Mouse (Mus musculus): ENCODE data around the gene Mcmbp. TPM values are rescaled to one million over a fixed set of nuclear protein-coding genes. Genes with fewer than 3 reads are reported as not detected.

Gene Mcmbp
- 81.1 and 82.5 TPM in 2 replicates for polyA plus RNA-seq (2014; fragmentation: Nextera tagmentation; extraction: Ambion mirVana)

- peak within 1 kb of the TSS; percentile 98 for H3K4me3 ChIP-seq (ENCODE audit: low read depth, low read length)
- peaks cover 9% of the 10 kb centered on the region; the same call in 1 of the 2 replicates for H3K4me1 ChIP-seq (ENCODE audit: insufficient read depth)
- H3K27ac ChIP-seq (ENCODE audit: low read depth): peak within 1 kb of the TSS; percentile 87
- no peaks in the 10 kb centered on the region for H3K27me3 ChIP-seq (ENCODE audit: insufficient read depth, low read length)
- no peaks in the 10 kb centered on the region for H3K36me3 ChIP-seq (ENCODE audit: insufficient read depth)
- WGBS: under 1% methylated on average over 26 of the region's 35 CpGs
- ATAC-seq (ENCODE audit: insufficient read depth): peak; percentile 83
- peak within 1 kb of the TSS; percentile 96 for H3K9ac ChIP-seq
- no peaks in the 10 kb centered on the region for H3K9me3 ChIP-seq (ENCODE audit: low read depth, low read length)
- peak within 1 kb of the TSS; percentile 89 for H3K4me2 ChIP-seq
- DNase-seq: peak; percentile 98
- TF ChIP-seq CTCF (IDR thresholded peaks at IDR 0.05; ENCODE audit: low read depth): no peak
Observed at GRCm38 (mm10) chr7:128740334-128740733, at the start of gene Mcmbp. TSS of gene Mcmbp (minus strand) at chr7:128740495.

- 70% methylated on average over 4 of the region's 4 CpGs for WGBS
- H3K4me2 ChIP-seq: no peak overlapping the region
- no peak for TF ChIP-seq CTCF (IDR thresholded peaks at IDR 0.05; ENCODE audit: low read depth)
- H3K4me1 ChIP-seq (ENCODE audit: insufficient read depth): no peaks in the 10 kb centered on the region
- ATAC-seq (ENCODE audit: insufficient read depth) (no peak), DNase-seq (no peak)
- H3K27me3 ChIP-seq (ENCODE audit: insufficient read depth, low read length): no peaks in the 10 kb centered on the region
- H3K9me3 ChIP-seq (ENCODE audit: low read depth, low read length): no peaks in the 10 kb centered on the region
- H3K36me3 ChIP-seq (ENCODE audit: insufficient read depth): peaks cover 17% of the 10 kb centered on the region; the same call in 1 of the 2 replicates
- no peak overlapping the region for H3K9ac ChIP-seq
- no peak overlapping the region for H3K4me3 ChIP-seq (ENCODE audit: low read depth, low read length)
- no peak overlapping the region for H3K27ac ChIP-seq (ENCODE audit: low read depth)
Observed at GRCm38 (mm10) chr7:128790045-128790444, 49.8 kb upstream of the Mcmbp start.

DNA sequence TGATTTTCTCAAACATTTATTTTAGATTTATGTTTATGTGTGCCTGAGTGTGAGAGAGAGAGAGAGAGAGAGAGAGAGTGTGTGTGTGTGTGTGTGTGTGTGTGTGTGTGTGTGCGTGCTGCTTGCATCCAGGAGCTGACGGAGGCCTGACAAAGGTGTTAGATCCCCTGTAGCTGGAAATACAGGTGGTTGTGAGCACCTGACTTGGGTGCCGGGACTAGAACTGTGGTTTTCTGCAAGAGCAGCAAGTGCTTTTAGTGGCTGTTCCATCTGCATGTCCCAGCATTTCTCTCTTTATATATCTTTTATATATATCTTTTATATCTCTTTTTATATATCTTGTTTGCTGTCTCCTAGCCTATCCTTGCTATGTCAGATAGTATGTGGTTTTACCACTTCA lies 41.6 kb upstream of the Mcmbp start:
- no peak for TF ChIP-seq CTCF (IDR thresholded peaks at IDR 0.05; ENCODE audit: low read depth)
- no peak overlapping the region for H3K4me3 ChIP-seq (ENCODE audit: low read depth, low read length)
- H3K27ac ChIP-seq (ENCODE audit: low read depth): no peak overlapping the region
- H3K27me3 ChIP-seq (ENCODE audit: insufficient read depth, low read length): no peaks in the 10 kb centered on the region
- ATAC-seq (ENCODE audit: insufficient read depth) (no peak), DNase-seq (no peak)
- no peak overlapping the region for H3K9ac ChIP-seq
- H3K4me2 ChIP-seq: no peak overlapping the region
- WGBS: 90% methylated on average over 3 of the region's 3 CpGs
- no peaks in the 10 kb centered on the region for H3K9me3 ChIP-seq (ENCODE audit: low read depth, low read length)
- H3K36me3 ChIP-seq (ENCODE audit: insufficient read depth): peaks cover 86% of the 10 kb centered on the region
- H3K4me1 ChIP-seq (ENCODE audit: insufficient read depth): no peaks in the 10 kb centered on the region

DNA sequence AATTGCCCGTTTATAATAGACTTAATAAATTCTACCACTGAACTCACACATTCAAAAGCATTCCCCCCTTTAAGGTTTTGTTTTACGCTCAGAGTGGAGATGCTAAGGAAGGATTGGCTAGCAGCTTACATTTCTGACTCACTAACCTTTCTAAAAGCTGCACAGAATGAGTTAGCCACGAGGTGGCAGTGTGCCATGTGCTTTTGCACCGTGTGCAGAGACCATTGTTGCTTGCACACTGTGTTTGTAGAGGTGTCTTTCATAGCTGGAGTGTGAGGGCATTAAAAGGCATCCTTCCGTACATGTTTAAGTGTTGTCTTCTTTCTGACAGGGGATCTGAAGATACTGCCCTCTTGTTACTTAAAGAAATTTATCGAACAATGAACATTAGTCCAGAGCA lies 39.0 kb upstream of the Mcmbp start:
- H3K4me1 ChIP-seq (ENCODE audit: insufficient read depth): no peaks in the 10 kb centered on the region
- peaks cover 87% of the 10 kb centered on the region for H3K36me3 ChIP-seq (ENCODE audit: insufficient read depth)
- 46% methylated on average over 6 of the region's 6 CpGs for WGBS
- DNase-seq: peak; percentile 88
- no peak overlapping the region for H3K4me3 ChIP-seq (ENCODE audit: low read depth, low read length)
- H3K9me3 ChIP-seq (ENCODE audit: low read depth, low read length): no peaks in the 10 kb centered on the region
- no peaks in the 10 kb centered on the region for H3K27me3 ChIP-seq (ENCODE audit: insufficient read depth, low read length)
- ATAC-seq (ENCODE audit: insufficient read depth): peak; percentile 56; the same call in 1 of the 2 replicates
- H3K4me2 ChIP-seq: no peak overlapping the region
- no peak overlapping the region for H3K9ac ChIP-seq
- peak; percentile 81 for TF ChIP-seq CTCF (IDR thresholded peaks at IDR 0.05; ENCODE audit: low read depth)
- no peak overlapping the region for H3K27ac ChIP-seq (ENCODE audit: low read depth)

DNA sequence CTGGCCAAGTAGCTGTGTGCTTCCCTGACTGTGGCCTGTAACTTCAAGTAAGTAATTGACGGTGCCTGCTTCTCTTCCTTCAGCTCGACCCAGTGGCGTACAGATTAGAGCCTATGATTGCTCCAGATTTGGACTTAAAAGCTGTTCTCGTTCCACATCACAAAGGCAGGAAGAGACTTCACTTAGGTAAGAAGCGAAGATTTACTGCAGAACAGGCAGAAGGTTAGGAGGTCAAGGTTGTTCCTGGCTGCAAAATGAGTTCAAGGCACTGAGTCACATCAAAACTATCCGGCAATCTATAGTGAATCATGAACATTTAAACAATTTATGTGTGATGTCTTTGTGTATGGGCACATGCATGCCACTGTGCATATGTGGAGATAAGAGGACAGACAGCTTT lies 36.9 kb upstream of the Mcmbp start:
- no peaks in the 10 kb centered on the region for H3K4me1 ChIP-seq (ENCODE audit: insufficient read depth)
- DNase-seq (no peak), ATAC-seq (ENCODE audit: insufficient read depth) (no peak)
- no peak overlapping the region for H3K4me3 ChIP-seq (ENCODE audit: low read depth, low read length)
- no peak overlapping the region for H3K4me2 ChIP-seq
- no peak for TF ChIP-seq CTCF (IDR thresholded peaks at IDR 0.05; ENCODE audit: low read depth)
- H3K9me3 ChIP-seq (ENCODE audit: low read depth, low read length): no peaks in the 10 kb centered on the region
- H3K27me3 ChIP-seq (ENCODE audit: insufficient read depth, low read length): no peaks in the 10 kb centered on the region
- peaks cover 90% of the 10 kb centered on the region for H3K36me3 ChIP-seq (ENCODE audit: insufficient read depth)
- 86% methylated on average over 6 of the region's 6 CpGs for WGBS
- no peak overlapping the region for H3K9ac ChIP-seq
- no peak overlapping the region for H3K27ac ChIP-seq (ENCODE audit: low read depth)

- H3K4me1 ChIP-seq (ENCODE audit: insufficient read depth): no peaks in the 10 kb centered on the region
- no peak overlapping the region for H3K27ac ChIP-seq (ENCODE audit: low read depth)
- no peak for ATAC-seq (ENCODE audit: insufficient read depth)
- TF ChIP-seq CTCF (IDR thresholded peaks at IDR 0.05; ENCODE audit: low read depth): no peak
- no peak overlapping the region for H3K4me2 ChIP-seq
- H3K4me3 ChIP-seq (ENCODE audit: low read depth, low read length): no peak overlapping the region
- H3K27me3 ChIP-seq (ENCODE audit: insufficient read depth, low read length): no peaks in the 10 kb centered on the region
- H3K9ac ChIP-seq: no peak overlapping the region
- DNase-seq: peak; percentile 35
- H3K9me3 ChIP-seq (ENCODE audit: low read depth, low read length): no peaks in the 10 kb centered on the region
- H3K36me3 ChIP-seq (ENCODE audit: insufficient read depth): peaks cover 90% of the 10 kb centered on the region
Observed at GRCm38 (mm10) chr7:128766696-128767095, 26.4 kb upstream of the Mcmbp start.

DNA sequence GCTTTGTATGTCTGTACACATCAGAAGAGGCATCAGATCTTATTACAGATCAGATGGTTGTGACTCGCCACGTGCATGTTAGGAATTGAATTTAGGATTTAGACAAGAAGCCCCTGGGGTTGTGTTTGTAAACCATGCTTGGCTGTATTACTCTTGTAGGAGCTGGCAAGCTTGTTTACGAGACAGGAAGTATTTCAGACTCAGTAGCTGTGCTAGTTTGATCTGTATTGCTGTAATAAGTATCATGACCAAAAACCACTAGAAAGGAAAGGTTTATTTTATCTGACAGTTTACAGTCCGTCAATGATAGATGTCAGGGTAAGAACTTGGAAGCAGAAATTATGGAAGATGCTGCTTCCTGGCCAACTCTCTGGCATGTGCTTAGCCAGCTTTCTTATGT lies 18.7 kb upstream of the Mcmbp start:
- Histone ChIP-seq H3K4me1 (ENCODE audit: insufficient read depth) (no peaks in the 10 kb centered on the region), H3K27me3 (ENCODE audit: insufficient read depth, low read length) (no peaks in the 10 kb centered on the region), H3K9me3 (ENCODE audit: low read depth, low read length) (no peaks in the 10 kb centered on the region), H3K4me3 (ENCODE audit: low read depth, low read length) (no peak overlapping the region), H3K4me2 (no peak overlapping the region), H3K27ac (ENCODE audit: low read depth) (no peak overlapping the region), H3K36me3 (ENCODE audit: insufficient read depth) (peaks cover 95% of the 10 kb centered on the region), H3K9ac (no peak overlapping the region)
- no peak for TF ChIP-seq CTCF (IDR thresholded peaks at IDR 0.05; ENCODE audit: low read depth)
- 76% methylated on average over 4 of the region's 4 CpGs for WGBS
- no peak for DNase-seq
- ATAC-seq (ENCODE audit: insufficient read depth): no peak

GRCm38 (mm10) chr7:128755396-128755795 lies 15.1 kb upstream of the Mcmbp start:
- H3K27me3 ChIP-seq (ENCODE audit: insufficient read depth, low read length): no peaks in the 10 kb centered on the region
- H3K27ac ChIP-seq (ENCODE audit: low read depth): no peak overlapping the region
- H3K9ac ChIP-seq: no peak overlapping the region
- H3K36me3 ChIP-seq (ENCODE audit: insufficient read depth): peaks cover 98% of the 10 kb centered on the region
- no peak overlapping the region for H3K4me3 ChIP-seq (ENCODE audit: low read depth, low read length)
- TF ChIP-seq CTCF (IDR thresholded peaks at IDR 0.05; ENCODE audit: low read depth): no peak
- no peak for DNase-seq
- WGBS: 87% methylated on average over 1 of the region's 1 CpGs
- H3K4me2 ChIP-seq: no peak overlapping the region
- ATAC-seq (ENCODE audit: insufficient read depth): no peak
- no peaks in the 10 kb centered on the region for H3K9me3 ChIP-seq (ENCODE audit: low read depth, low read length)
- no peaks in the 10 kb centered on the region for H3K4me1 ChIP-seq (ENCODE audit: insufficient read depth)
